Mouse (Mus musculus): Measurements from ENCODE around the gene Abcg8.

Gene Abcg8

DNA sequence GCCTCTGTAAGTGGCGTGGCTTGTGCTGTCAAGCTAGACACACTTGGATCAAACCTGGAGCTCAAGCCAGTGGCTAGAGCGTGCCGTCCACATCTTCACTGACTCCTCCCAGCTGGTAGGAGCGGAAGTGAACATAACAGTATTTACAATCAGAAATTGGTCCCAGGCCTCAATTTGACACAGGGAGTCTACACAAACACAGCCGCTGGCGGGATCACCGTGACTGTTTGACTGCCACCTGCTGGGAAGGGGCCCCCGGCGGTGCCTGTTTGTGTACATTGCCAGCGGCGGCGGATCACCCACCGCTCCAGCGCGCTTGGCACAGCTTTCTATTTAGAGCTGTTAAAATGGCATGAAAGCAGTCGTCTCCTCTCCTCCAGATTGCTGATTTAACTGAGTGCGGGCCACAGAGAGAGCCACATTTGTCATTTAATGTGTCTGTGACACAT lies 33.3 kb downstream of the Abcg8 start:
- DNase-seq (ENCODE audit: low read depth, low spot score) = no peak

DNA sequence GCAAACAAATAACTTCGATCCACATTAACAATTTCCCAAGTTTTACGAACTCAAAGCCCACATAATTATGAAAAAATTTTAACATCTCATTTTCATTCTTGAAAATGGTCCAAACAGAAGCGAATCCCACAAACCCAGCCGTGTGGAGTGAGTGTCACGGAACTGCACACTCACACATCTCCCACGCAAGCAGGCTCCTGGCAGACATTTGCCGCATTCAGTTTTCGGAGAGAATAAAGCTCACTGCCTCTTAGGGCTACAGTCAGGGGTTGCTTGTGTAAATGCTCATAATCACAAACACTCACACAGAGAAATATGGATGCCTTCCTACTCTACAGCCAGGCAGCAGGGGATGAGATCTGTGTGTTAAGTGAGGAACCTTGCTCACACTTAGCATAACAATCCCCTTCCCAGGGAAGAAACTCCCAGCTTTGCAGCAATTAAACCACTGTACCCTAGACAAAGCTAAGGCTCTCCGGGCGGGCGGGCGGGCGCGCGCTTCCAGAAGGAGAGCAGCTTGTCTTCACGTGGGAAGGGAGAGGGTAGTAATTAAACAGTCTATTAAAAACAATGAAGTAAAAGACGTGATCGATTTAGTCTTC lies 37.6 kb downstream of the Abcg8 start:
- DNase-seq (ENCODE audit: low read depth, low spot score) = no peak

DNA sequence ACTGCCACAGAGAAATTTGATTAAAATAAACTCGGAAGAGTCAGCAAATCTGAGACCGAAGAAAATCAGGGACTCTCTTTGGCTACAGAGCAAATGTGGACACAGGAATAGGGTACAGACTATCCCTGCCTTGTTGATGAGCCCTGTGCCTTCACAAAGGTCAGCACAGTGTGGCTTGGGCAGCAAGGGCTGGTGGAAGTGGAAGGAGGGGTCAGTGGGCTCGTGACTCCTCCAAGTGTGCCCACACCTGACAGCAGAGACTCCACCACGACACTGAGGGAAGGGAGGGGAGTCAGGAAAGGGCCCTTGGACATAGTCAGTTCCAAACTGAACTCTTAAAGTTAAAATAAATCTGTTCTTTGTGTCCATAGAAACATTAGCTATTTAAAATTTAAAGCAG lies 38.8 kb downstream of the Abcg8 start:
- DNase-seq (ENCODE audit: low read depth, low spot score) = peak; percentile 10

- no peak for DNase-seq (ENCODE audit: low read depth, low spot score)
Observed at GRCm38 (mm10) chr17:84716252-84716872, 40.3 kb downstream of the Abcg8 start.

- DNase-seq (ENCODE audit: low read depth, low spot score) = no peak
Observed at GRCm38 (mm10) chr17:84717416-84717815, 41.3 kb downstream of the Abcg8 start.

GRCm38 (mm10) chr17:84719105-84719504 lies 43.0 kb downstream of the Abcg8 start:
- no peak for DNase-seq (ENCODE audit: low read depth, low spot score)

GRCm38 (mm10) chr17:84724028-84724427 lies 47.9 kb downstream of the Abcg8 start:
- no peak for DNase-seq (ENCODE audit: low read depth, low spot score)

DNA sequence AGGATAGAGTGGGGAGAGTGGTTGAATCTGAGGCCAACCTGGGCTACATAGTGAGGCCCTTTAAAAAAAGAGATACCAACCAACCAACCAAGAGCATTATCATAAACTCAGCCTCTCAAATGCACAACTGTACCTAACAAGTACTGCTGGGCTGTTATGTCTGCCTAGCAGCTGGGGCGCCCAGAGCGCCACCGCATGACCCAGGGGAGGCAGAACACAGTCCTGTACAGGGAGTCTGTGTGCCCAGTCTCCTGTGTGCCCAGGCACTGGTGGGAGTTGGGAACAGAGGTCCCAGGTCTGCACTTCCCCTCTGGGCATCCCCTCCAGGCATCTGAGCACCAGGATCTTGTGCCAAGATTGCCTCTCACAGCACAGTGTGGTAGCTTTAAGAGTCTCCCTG lies 49.1 kb downstream of the Abcg8 start:
- no peak for DNase-seq (ENCODE audit: low read depth, low spot score)

DNA sequence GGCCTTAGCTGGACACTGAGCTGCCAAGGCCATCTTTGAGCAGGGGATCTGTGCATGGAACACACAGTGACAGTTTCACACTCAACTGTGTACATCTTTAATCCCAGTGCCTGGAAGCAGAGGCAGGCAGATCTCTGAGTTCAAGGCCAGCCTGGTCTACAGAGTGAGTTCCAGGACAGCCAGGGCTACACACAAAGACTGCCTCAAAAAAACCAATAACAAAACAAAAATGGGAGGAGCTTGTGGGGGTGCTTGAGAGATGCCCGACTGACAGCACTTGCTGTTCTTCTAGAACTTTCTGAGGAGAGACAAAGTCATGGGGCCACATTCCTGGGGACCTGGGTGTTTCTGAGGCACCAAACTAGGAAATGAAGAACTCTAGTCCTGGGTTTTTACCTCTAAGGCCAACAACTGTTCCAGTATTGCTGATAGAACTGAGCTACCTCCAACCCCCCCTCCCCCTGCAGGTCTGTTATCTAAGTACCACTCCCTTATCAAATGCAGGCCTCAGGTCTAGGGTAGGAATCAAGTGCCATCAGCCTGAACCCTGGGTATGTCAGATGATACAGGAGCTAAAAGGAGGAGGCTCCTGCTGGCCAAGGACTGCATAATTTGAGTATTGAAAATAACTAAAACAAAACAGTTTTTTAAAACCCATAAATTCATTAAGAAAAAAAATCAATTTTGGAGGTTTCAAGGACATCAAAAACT lies 52.3 kb downstream of the Abcg8 start:
- no peak for DNase-seq (ENCODE audit: low read depth, low spot score)

DNA sequence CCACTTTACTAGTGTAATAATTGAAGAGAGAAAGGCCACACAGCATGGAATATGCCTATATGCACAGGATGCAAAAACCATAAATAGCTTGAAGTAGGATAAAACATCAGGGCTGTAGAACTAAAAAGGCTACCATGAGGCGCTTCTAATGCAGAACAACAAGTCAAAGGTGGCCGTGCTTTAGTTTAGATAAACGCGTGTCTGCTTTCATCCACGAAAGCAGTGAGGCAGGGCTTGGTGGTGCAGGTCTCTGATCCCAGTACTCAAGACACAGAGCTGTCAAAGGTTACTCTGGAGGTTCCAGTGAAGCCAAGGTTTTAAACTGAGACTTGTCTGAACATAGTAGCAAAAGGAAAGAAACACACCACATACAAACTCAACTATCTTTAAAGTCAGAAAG lies 53.0 kb downstream of the Abcg8 start:
- no peak for DNase-seq (ENCODE audit: low read depth, low spot score)

DNA sequence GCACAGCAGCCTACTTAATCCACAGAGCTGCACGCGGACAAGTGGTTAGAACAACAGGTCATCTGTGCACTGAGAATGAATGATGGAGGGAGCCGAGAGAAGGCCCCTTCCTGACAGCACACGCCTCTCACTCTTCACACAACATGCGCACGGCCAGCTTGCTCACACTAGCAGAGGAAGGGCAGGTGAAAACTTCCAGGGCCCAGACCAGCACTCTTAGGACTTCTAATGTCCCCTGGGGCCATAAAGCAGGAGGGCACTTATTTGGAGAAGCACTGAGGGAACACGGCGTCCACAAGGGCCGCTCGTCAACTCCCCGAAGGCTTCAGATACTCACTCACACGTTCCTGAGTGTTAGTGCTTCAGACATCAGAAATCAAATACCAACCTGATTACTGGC lies 55.3 kb downstream of the Abcg8 start:
- DNase-seq (ENCODE audit: low read depth, low spot score) = no peak

GRCm38 (mm10) chr17:84732612-84733011 lies 56.5 kb downstream of the Abcg8 start:
- DNase-seq (ENCODE audit: low read depth, low spot score) = no peak

- no peak for DNase-seq (ENCODE audit: low read depth, low spot score)
Observed at GRCm38 (mm10) chr17:84736719-84737118, 60.6 kb downstream of the Abcg8 start.

DNA sequence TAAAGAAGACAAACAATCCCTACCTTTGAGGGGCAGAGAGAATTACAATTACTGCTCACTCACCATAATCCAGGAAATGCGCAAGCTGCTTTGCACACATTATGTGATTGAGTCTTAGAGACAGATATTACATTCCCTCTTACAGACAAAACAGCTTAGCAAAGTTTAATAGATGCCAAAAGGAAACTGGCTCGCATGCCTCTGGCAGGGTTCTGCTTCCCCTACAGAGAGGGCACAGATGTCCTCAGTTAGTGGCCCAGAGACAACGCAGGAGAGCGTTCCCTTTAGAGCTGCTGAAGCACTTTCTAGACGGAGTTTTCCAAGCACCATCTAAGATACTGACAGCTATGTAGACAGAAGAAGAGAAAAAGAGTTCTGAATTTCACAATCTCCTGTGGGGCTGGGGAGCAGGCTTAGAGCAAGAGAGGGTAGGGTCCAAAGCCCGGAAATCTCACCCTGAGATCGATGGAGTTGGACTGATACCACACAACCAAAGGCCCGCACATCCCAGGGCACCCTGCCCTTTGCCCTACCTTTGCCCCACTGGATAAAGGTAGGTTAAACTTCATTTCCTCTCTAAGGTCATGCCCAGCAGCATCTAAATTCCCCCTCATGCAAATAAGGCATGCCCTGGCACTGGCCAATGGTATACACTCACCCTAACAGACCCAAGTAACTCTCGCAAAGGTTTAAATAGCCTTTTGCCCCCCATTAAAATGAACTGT lies 62.1 kb downstream of the Abcg8 start:
- no peak for DNase-seq (ENCODE audit: low read depth, low spot score)

DNA sequence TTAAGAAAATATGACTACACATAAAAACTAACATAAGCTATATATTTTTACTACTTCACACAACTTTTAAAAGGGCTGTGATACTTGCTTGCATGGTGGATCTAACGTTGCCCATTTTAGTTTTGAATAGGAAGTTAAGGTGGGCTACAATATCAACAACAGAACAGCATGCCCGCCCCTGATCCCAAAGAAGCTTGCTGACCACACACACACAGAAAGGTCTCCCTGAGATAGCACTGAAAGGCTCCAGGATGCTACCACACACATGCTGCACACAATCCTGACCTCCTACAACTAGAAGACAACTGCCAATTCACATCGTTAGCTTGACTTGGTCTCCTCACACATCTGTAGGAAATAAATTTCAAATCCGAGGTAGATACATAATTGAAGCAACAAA lies 68.2 kb downstream of the Abcg8 start:
- no peak for DNase-seq (ENCODE audit: low read depth, low spot score)

- DNase-seq (ENCODE audit: low read depth, low spot score) = no peak
Observed at GRCm38 (mm10) chr17:84745001-84745400, 68.9 kb downstream of the Abcg8 start.

DNA sequence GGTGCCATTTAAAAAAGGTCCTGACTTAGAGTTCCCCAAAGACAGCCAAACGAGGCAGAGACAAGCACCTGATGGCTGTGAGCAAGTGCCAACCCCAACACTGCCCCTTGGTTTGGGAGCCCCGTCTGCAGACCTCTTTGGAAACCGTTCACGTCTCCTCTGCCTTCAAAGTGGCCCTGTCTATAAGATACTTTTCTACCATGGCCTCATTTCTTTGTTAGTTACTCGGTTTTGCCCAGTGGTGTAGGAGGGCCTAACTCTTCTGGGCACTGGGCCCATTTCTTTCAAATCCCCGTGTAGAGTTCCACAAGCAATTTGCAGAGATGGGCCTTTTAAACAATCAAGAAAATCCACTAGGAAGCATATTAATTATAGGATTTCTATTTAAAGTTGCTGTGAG lies 71.1 kb downstream of the Abcg8 start:
- no peak for DNase-seq (ENCODE audit: low read depth, low spot score)

- no peak for DNase-seq (ENCODE audit: low read depth, low spot score)
Observed at GRCm38 (mm10) chr17:84748152-84748682, 72.1 kb downstream of the Abcg8 start.

- DNase-seq (ENCODE audit: low read depth, low spot score) = no peak
Observed at GRCm38 (mm10) chr17:84749297-84749696, 73.2 kb downstream of the Abcg8 start.

Measured in skeletal muscle tissue, adult 2 months (tissue).